Mouse (Mus musculus): ENCODE data around the gene Usp54. TPM values are rescaled to one million over a fixed set of nuclear protein-coding genes. Genes with fewer than 3 reads are reported as not detected.
A peak's percentile ranks its signal among the peaks of the same experiment; 100 is the strongest.

Gene Usp54
- total and polyA plus RNA-seq, 2 experiments from 2014 or later, result 2.8 to 29.8 TPM

DNA sequence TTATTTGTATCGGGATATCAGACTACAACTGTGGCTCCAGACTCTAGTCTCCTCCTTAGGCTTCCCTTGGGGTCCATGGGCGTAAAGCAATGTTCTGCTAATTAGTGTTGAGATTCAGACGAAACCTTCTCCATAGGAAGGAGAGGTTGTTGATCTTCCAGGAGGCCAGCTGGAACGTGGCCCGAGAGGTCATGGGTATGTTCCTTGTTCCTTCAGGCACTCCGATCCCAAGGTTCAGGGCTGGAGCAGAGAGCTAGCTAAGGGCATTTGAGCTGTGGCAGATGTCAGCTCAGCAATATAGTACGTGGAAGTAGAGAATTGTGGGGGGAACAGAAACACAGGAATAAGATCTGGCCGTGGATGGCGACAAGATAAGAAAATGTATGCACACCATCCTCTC lies 14.9 kb upstream of the Usp54 start:
- Histone ChIP-seq H3K4me1 (ENCODE audit: control insufficient read depth, insufficient read depth) (peaks cover 14% of the 10 kb centered on the region; the same call in 1 of the 2 replicates), H3K9ac (replicated peaks; ENCODE audit: low read depth, low read length) (0 out of 2 replicates have a peak overlapping the region, but pooled peaks have one; percentile 22)

DNA sequence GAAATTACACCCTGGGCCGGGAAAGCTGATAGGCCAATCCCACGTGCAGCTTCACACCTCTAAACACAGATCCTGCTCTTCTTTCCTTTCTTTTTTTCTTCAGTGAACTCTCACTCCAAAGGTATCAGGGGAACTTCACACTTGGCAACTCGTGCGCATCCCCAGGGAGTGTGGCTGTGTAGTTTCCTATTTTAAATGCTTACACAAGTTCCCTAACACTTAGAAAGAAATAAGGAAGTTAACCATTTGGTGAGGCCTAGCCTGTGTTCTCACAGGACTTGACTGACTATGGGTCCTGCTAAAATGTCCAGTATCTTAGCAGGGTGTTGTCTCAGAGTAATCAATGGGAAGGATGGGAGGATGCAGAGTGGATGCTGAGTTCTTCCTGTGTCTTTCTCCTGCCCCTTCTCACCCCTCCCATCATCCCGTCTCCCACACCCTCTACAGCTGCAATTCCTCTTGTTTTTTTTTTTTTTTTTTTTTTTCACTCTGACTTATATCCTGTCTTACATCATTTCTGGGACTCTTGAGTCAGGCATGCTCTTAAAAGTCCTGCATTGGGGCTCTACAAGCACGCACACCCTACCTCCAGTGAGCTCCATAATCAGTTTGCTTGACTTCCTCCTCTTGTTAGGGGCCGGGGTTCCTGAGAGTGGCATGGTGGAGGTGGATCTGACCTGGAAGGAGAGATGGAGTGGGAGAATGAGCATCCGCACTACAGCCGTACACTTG lies 14.0 kb upstream of the Usp54 start:
- Histone ChIP-seq H3K27ac (ENCODE audit: low read depth) (peak overlapping the region; percentile 39), H3K4me2 (ENCODE audit: low read depth, low read length) (no peak overlapping the region), H3K27me3 (ENCODE audit: control insufficient read depth, insufficient read depth, low read length) (no peaks in the 10 kb centered on the region), H3K9ac (replicated peaks; ENCODE audit: low read depth, low read length) (no peak overlapping the region), H3K36me3 (replicated peaks; ENCODE audit: control insufficient read depth, insufficient read depth, low read length) (no peaks in the 10 kb centered on the region), H3K9me3 (replicated peaks; ENCODE audit: control insufficient read depth, low read length) (no peaks in the 10 kb centered on the region), H3K4me1 (ENCODE audit: control insufficient read depth, insufficient read depth) (peaks cover 9% of the 10 kb centered on the region; the same call in 1 of the 2 replicates), H3K4me3 (ENCODE audit: low read depth, low read length) (no peak overlapping the region)
- DNase-seq (ENCODE audit: low spot score) (no peak), ATAC-seq (ENCODE audit: insufficient read depth, low read depth) (no peak; the same call in 1 of the 2 replicates)
- 54% methylated on average over 9 of the region's 9 CpGs for WGBS
- TF ChIP-seq EP300 (IDR thresholded peaks at IDR 0.05; ENCODE audit: low read depth) (no peak), CTCF (IDR thresholded peaks at IDR 0.05; ENCODE audit: low read depth) (no peak)

More for the DNA sequence above, 14.9 kb upstream of the Usp54 start:
- H3K9me3 ChIP-seq (replicated peaks; ENCODE audit: control insufficient read depth, low read length), result no peaks in the 10 kb centered on the region
- H3K4me2 ChIP-seq (ENCODE audit: low read depth, low read length), result peak overlapping the region; percentile 55; the same call in 1 of the 2 replicates
- H3K27me3 ChIP-seq (ENCODE audit: control insufficient read depth, insufficient read depth, low read length), result no peaks in the 10 kb centered on the region
- WGBS, result 45% methylated on average over 9 of the region's 9 CpGs
- ATAC-seq (ENCODE audit: insufficient read depth, low read depth) (no peak), DNase-seq (ENCODE audit: low spot score) (no peak)
- H3K36me3 ChIP-seq (replicated peaks; ENCODE audit: control insufficient read depth, insufficient read depth, low read length), result peaks cover 6% of the 10 kb centered on the region; the same call in 1 of the 2 replicates
- no peak for TF ChIP-seq EP300 (IDR thresholded peaks at IDR 0.05; ENCODE audit: low read depth)
- TF ChIP-seq CTCF (IDR thresholded peaks at IDR 0.05; ENCODE audit: low read depth), result no peak
- peak overlapping the region; percentile 39 for H3K27ac ChIP-seq (ENCODE audit: low read depth)
- no peak overlapping the region; the same call in 1 of the 2 replicates for H3K4me3 ChIP-seq (ENCODE audit: low read depth, low read length)

DNA sequence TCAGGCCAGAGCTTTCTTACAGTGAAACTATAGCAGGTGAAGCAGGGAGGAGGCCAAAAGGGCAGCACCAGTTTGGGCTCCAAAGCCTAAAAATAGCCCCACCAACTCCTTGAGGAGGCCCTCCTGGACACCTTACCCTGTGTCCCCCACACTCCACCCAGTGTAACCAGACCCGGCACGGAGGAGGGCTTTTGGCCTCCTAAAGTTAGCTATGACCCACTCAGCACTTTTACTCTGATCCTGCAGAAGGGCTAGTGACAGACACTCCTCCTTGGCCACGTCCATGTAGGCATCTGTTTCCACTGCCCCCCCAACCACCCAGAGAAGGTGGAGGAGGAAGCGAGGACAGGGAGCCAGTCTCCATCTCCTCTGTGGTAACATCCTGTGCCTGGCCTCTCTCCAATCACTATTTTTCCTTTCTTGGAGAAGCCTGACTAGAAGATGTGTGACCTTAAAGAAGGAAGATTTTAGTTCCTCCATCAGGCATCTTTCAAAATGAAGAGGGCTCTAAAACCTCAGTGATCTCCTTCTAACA lies 10.9 kb upstream of the Usp54 start:
- no peak for TF ChIP-seq EP300 (IDR thresholded peaks at IDR 0.05; ENCODE audit: low read depth)
- TF ChIP-seq CTCF (IDR thresholded peaks at IDR 0.05; ENCODE audit: low read depth), result no peak
- DNase-seq (ENCODE audit: low spot score), result no peak
- H3K4me2 ChIP-seq (ENCODE audit: low read depth, low read length), result no peak overlapping the region
- H3K27ac ChIP-seq (ENCODE audit: low read depth), result no peak overlapping the region
- H3K4me1 ChIP-seq (ENCODE audit: control insufficient read depth, insufficient read depth), result peaks cover 9% of the 10 kb centered on the region; the same call in 1 of the 2 replicates
- H3K9me3 ChIP-seq (replicated peaks; ENCODE audit: control insufficient read depth, low read length), result no peaks in the 10 kb centered on the region
- no peaks in the 10 kb centered on the region for H3K27me3 ChIP-seq (ENCODE audit: control insufficient read depth, insufficient read depth, low read length)
- H3K4me3 ChIP-seq (ENCODE audit: low read depth, low read length), result no peak overlapping the region
- no peak for ATAC-seq (ENCODE audit: insufficient read depth, low read depth)
- no peaks in the 10 kb centered on the region for H3K36me3 ChIP-seq (replicated peaks; ENCODE audit: control insufficient read depth, insufficient read depth, low read length)
- 47% methylated on average over 4 of the region's 4 CpGs for WGBS
- H3K9ac ChIP-seq (replicated peaks; ENCODE audit: low read depth, low read length), result no peak overlapping the region

DNA sequence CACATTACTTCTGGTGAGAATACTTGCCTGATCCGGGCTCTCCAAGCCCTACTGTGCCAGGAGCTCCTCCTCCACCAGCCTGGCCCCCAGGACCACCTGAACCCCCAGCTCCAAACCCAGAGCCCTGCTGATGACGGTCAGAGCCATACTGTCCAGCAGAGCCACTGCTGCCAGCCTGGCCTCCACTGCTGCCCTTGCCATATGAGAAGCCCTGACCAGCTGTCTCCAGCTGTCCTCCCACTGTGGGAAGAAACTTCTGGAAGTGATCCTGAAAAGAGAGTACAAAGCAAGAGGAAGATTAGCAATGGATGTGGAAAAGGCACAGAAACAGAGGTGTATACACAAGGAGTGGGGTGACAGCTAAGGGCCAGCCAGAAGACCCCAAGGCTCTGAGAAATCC lies 10.1 kb upstream of the Usp54 start:
- Histone ChIP-seq H3K4me1 (ENCODE audit: control insufficient read depth, insufficient read depth) (peaks cover 4% of the 10 kb centered on the region; the same call in 1 of the 2 replicates), H3K9ac (replicated peaks; ENCODE audit: low read depth, low read length) (no peak overlapping the region), H3K27ac (ENCODE audit: low read depth) (no peak overlapping the region), H3K36me3 (replicated peaks; ENCODE audit: control insufficient read depth, insufficient read depth, low read length) (no peaks in the 10 kb centered on the region), H3K9me3 (replicated peaks; ENCODE audit: control insufficient read depth, low read length) (no peaks in the 10 kb centered on the region), H3K27me3 (ENCODE audit: control insufficient read depth, insufficient read depth, low read length) (no peaks in the 10 kb centered on the region), H3K4me2 (ENCODE audit: low read depth, low read length) (no peak overlapping the region), H3K4me3 (ENCODE audit: low read depth, low read length) (no peak overlapping the region)
- TF ChIP-seq EP300 (IDR thresholded peaks at IDR 0.05; ENCODE audit: low read depth), result no peak
- no peak for TF ChIP-seq CTCF (IDR thresholded peaks at IDR 0.05; ENCODE audit: low read depth)
- DNase-seq (ENCODE audit: low spot score) (no peak), ATAC-seq (ENCODE audit: insufficient read depth, low read depth) (no peak)
- 69% methylated on average over 2 of the region's 2 CpGs for WGBS

DNA sequence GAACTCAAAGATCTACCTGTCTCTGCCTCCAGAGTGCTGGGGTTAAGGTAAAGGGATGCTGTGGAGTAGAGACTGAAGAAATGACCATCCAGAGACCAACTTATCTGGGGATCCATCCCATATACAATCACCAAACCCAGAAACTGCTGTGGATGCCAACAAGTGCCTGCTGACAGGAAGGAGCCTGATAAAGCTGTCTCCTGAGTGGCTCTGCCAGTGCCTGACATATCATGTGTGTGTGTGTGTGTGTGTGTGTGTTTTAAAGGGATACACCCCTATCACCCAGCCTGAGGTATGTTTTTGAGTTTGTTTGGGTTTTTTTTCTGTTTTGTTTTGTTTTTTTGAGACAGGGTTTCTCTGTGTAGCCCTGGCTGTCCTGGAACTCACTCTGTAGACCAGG lies 5.5 kb upstream of the Usp54 start:
- Histone ChIP-seq H3K4me2 (ENCODE audit: low read depth, low read length) (no peak overlapping the region), H3K4me1 (ENCODE audit: control insufficient read depth, insufficient read depth) (peaks cover 7% of the 10 kb centered on the region; the same call in 1 of the 2 replicates), H3K36me3 (replicated peaks; ENCODE audit: control insufficient read depth, insufficient read depth, low read length) (no peaks in the 10 kb centered on the region), H3K27me3 (ENCODE audit: control insufficient read depth, insufficient read depth, low read length) (no peaks in the 10 kb centered on the region), H3K9ac (replicated peaks; ENCODE audit: low read depth, low read length) (no peak overlapping the region), H3K9me3 (replicated peaks; ENCODE audit: control insufficient read depth, low read length) (no peaks in the 10 kb centered on the region), H3K27ac (ENCODE audit: low read depth) (no peak overlapping the region), H3K4me3 (ENCODE audit: low read depth, low read length) (no peak overlapping the region)
- DNase-seq (ENCODE audit: low spot score) (no peak), ATAC-seq (ENCODE audit: insufficient read depth, low read depth) (no peak)
- no peak for TF ChIP-seq EP300 (IDR thresholded peaks at IDR 0.05; ENCODE audit: low read depth)
- TF ChIP-seq CTCF (IDR thresholded peaks at IDR 0.05; ENCODE audit: low read depth), result no peak
